Mouse (Mus musculus): ENCODE data around the gene Zfp12. TPM values are rescaled to one million over a fixed set of nuclear protein-coding genes. Genes with fewer than 3 reads are reported as not detected.

Zfp12 gene
- polyA plus RNA-seq, 1 experiment from 2014 or later = 21.4 TPM

- H3K27ac ChIP-seq (replicated peaks; ENCODE audit: low read depth, low read length) = no peak overlapping the region
- no peak for ATAC-seq (replicated peaks; ENCODE audit: insufficient number of reproducible peaks, low FRiP score, low TSS enrichment, low read depth)
These were observed 34.0 kb downstream of the Zfp12 start for GRCm38 (mm10) chr5:143268985-143269362.

GRCm38 (mm10) chr5:143269363-143270150 is 34.6 kb downstream of the Zfp12 start, which contains the start of gene Zfp316:
Gene Zfp316 (minus strand): TSS chr5:143270022.
- DNase-seq (ENCODE audit: low spot score) = peak; percentile 75
- Histone ChIP-seq H3K4me2 (ENCODE audit: low read depth, low read length) (peak within 1 kb of the TSS; percentile 91), H3K9ac (replicated peaks; ENCODE audit: low read length) (peak within 1 kb of the TSS; percentile 94), H3K9me3 (replicated peaks; ENCODE audit: control insufficient read depth, low read length) (no peaks in the 10 kb centered on the region), H3K36me3 (replicated peaks; ENCODE audit: control insufficient read depth, insufficient read depth, low read depth, low read length) (no peaks in the 10 kb centered on the region), H3K27me3 (ENCODE audit: control insufficient read depth, insufficient read depth, low read length) (no peaks in the 10 kb centered on the region), H3K4me1 (ENCODE audit: control insufficient read depth, insufficient read depth, low read length) (no peaks in the 10 kb centered on the region; the same call in none of the 2 replicates), H3K27ac (replicated peaks; ENCODE audit: low read depth, low read length) (peak within 1 kb of the TSS; percentile 65; the same call in 1 of the 2 replicates), H3K4me3 (ENCODE audit: low read depth, low read length) (peak within 1 kb of the TSS; percentile 96)
- ATAC-seq (replicated peaks; ENCODE audit: insufficient number of reproducible peaks, low FRiP score, low TSS enrichment, low read depth) = peak; percentile 72
- under 1% methylated on average over 76 of the region's 79 CpGs for WGBS

More at GRCm38 (mm10) chr5:143268985-143269362, 34.0 kb downstream of the Zfp12 start:
- Histone ChIP-seq H3K9me3 (replicated peaks; ENCODE audit: control insufficient read depth, low read length) (no peaks in the 10 kb centered on the region), H3K36me3 (replicated peaks; ENCODE audit: control insufficient read depth, insufficient read depth, low read depth, low read length) (no peaks in the 10 kb centered on the region; the same call in 1 of the 2 replicates), H3K4me2 (ENCODE audit: low read depth, low read length) (peak overlapping the region; percentile 91), H3K4me3 (ENCODE audit: low read depth, low read length) (peak overlapping the region; percentile 96), H3K4me1 (ENCODE audit: control insufficient read depth, insufficient read depth, low read length) (no peaks in the 10 kb centered on the region; the same call in none of the 2 replicates), H3K27me3 (ENCODE audit: control insufficient read depth, insufficient read depth, low read length) (no peaks in the 10 kb centered on the region), H3K9ac (replicated peaks; ENCODE audit: low read length) (peak overlapping the region; percentile 94)
- DNase-seq (ENCODE audit: low spot score) = no peak
- 17% methylated on average over 8 of the region's 8 CpGs for WGBS

- DNase-seq (ENCODE audit: low spot score) (no peak), ATAC-seq (replicated peaks; ENCODE audit: insufficient number of reproducible peaks, low FRiP score, low TSS enrichment, low read depth) (peak; percentile 30; the same call in 1 of the 2 replicates)
- Histone ChIP-seq H3K27ac (replicated peaks; ENCODE audit: low read depth, low read length) (peak overlapping the region; percentile 65; the same call in 1 of the 2 replicates), H3K9ac (replicated peaks; ENCODE audit: low read length) (peak overlapping the region; percentile 94), H3K4me1 (ENCODE audit: control insufficient read depth, insufficient read depth, low read length) (no peaks in the 10 kb centered on the region; the same call in none of the 2 replicates), H3K9me3 (replicated peaks; ENCODE audit: control insufficient read depth, low read length) (no peaks in the 10 kb centered on the region), H3K4me3 (ENCODE audit: low read depth, low read length) (peak overlapping the region; percentile 96), H3K4me2 (ENCODE audit: low read depth, low read length) (peak overlapping the region; percentile 91), H3K27me3 (ENCODE audit: control insufficient read depth, insufficient read depth, low read length) (no peaks in the 10 kb centered on the region), H3K36me3 (replicated peaks; ENCODE audit: control insufficient read depth, insufficient read depth, low read depth, low read length) (no peaks in the 10 kb centered on the region)
- WGBS = 4% methylated on average over 12 of the region's 12 CpGs
These were observed 35.2 kb downstream of the Zfp12 start for GRCm38 (mm10) chr5:143270151-143270519.

GRCm38 (mm10) chr5:143271642-143272041 is 36.7 kb downstream of the Zfp12 start:
- no peak for DNase-seq (ENCODE audit: low spot score)
- no peak overlapping the region for H3K9ac ChIP-seq (replicated peaks; ENCODE audit: low read length)
- H3K27ac ChIP-seq (replicated peaks; ENCODE audit: low read depth, low read length) = no peak overlapping the region
- H3K4me3 ChIP-seq (ENCODE audit: low read depth, low read length) = no peak overlapping the region
- 87% methylated on average over 6 of the region's 6 CpGs for WGBS
- no peaks in the 10 kb centered on the region; the same call in none of the 2 replicates for H3K4me1 ChIP-seq (ENCODE audit: control insufficient read depth, insufficient read depth, low read length)
- H3K4me2 ChIP-seq (ENCODE audit: low read depth, low read length) = no peak overlapping the region
- ATAC-seq (replicated peaks; ENCODE audit: insufficient number of reproducible peaks, low FRiP score, low TSS enrichment, low read depth) = no peak
- H3K27me3 ChIP-seq (ENCODE audit: control insufficient read depth, insufficient read depth, low read length) = no peaks in the 10 kb centered on the region
- no peaks in the 10 kb centered on the region for H3K36me3 ChIP-seq (replicated peaks; ENCODE audit: control insufficient read depth, insufficient read depth, low read depth, low read length)
- no peaks in the 10 kb centered on the region for H3K9me3 ChIP-seq (replicated peaks; ENCODE audit: control insufficient read depth, low read length)

- no peaks in the 10 kb centered on the region for H3K9me3 ChIP-seq (replicated peaks; ENCODE audit: control insufficient read depth, low read length)
- no peak for DNase-seq (ENCODE audit: low spot score)
- no peaks in the 10 kb centered on the region; the same call in none of the 2 replicates for H3K4me1 ChIP-seq (ENCODE audit: control insufficient read depth, insufficient read depth, low read length)
- H3K27ac ChIP-seq (replicated peaks; ENCODE audit: low read depth, low read length) = no peak overlapping the region
- no peaks in the 10 kb centered on the region for H3K27me3 ChIP-seq (ENCODE audit: control insufficient read depth, insufficient read depth, low read length)
- H3K9ac ChIP-seq (replicated peaks; ENCODE audit: low read length) = no peak overlapping the region
- no peak for ATAC-seq (replicated peaks; ENCODE audit: insufficient number of reproducible peaks, low FRiP score, low TSS enrichment, low read depth)
- 72% methylated on average over 3 of the region's 3 CpGs for WGBS
- no peaks in the 10 kb centered on the region for H3K36me3 ChIP-seq (replicated peaks; ENCODE audit: control insufficient read depth, insufficient read depth, low read depth, low read length)
- H3K4me3 ChIP-seq (ENCODE audit: low read depth, low read length) = no peak overlapping the region
- H3K4me2 ChIP-seq (ENCODE audit: low read depth, low read length) = no peak overlapping the region
These were observed 37.1 kb downstream of the Zfp12 start for GRCm38 (mm10) chr5:143272108-143272507.

GRCm38 (mm10) chr5:143272540-143273330 is 37.8 kb downstream of the Zfp12 start:
- H3K4me2 ChIP-seq (ENCODE audit: low read depth, low read length) = no peak overlapping the region
- no peak overlapping the region for H3K4me3 ChIP-seq (ENCODE audit: low read depth, low read length)
- DNase-seq (ENCODE audit: low spot score) (no peak), ATAC-seq (replicated peaks; ENCODE audit: insufficient number of reproducible peaks, low FRiP score, low TSS enrichment, low read depth) (no peak)
- no peak overlapping the region for H3K27ac ChIP-seq (replicated peaks; ENCODE audit: low read depth, low read length)
- H3K36me3 ChIP-seq (replicated peaks; ENCODE audit: control insufficient read depth, insufficient read depth, low read depth, low read length) = no peaks in the 10 kb centered on the region
- no peaks in the 10 kb centered on the region; the same call in none of the 2 replicates for H3K4me1 ChIP-seq (ENCODE audit: control insufficient read depth, insufficient read depth, low read length)
- H3K9me3 ChIP-seq (replicated peaks; ENCODE audit: control insufficient read depth, low read length) = no peaks in the 10 kb centered on the region
- H3K27me3 ChIP-seq (ENCODE audit: control insufficient read depth, insufficient read depth, low read length) = no peaks in the 10 kb centered on the region
- H3K9ac ChIP-seq (replicated peaks; ENCODE audit: low read length) = no peak overlapping the region
- WGBS = 89% methylated on average over 16 of the region's 16 CpGs

GRCm38 (mm10) chr5:143275761-143276160 is 40.8 kb downstream of the Zfp12 start:
- Histone ChIP-seq H3K4me2 (ENCODE audit: low read depth, low read length) (no peak overlapping the region), H3K36me3 (replicated peaks; ENCODE audit: control insufficient read depth, insufficient read depth, low read depth, low read length) (no peaks in the 10 kb centered on the region), H3K27me3 (ENCODE audit: control insufficient read depth, insufficient read depth, low read length) (no peaks in the 10 kb centered on the region; the same call in 1 of the 2 replicates), H3K4me3 (ENCODE audit: low read depth, low read length) (no peak overlapping the region), H3K9me3 (replicated peaks; ENCODE audit: control insufficient read depth, low read length) (no peaks in the 10 kb centered on the region), H3K27ac (replicated peaks; ENCODE audit: low read depth, low read length) (no peak overlapping the region), H3K4me1 (ENCODE audit: control insufficient read depth, insufficient read depth, low read length) (no peaks in the 10 kb centered on the region; the same call in 1 of the 2 replicates), H3K9ac (replicated peaks; ENCODE audit: low read length) (no peak overlapping the region)
- WGBS = 46% methylated on average over 5 of the region's 5 CpGs
- no peak for DNase-seq (ENCODE audit: low spot score)
- ATAC-seq (replicated peaks; ENCODE audit: insufficient number of reproducible peaks, low FRiP score, low TSS enrichment, low read depth) = no peak

All from embryonic facial prominence, embryonic 11.5 days (tissue).